Mouse (Mus musculus) midbrain, embryonic 14.5 days (tissue): ENCODE data around the gene Mok. TPM values are rescaled to one million over a fixed set of nuclear protein-coding genes. Genes with fewer than 3 reads are reported as not detected.

ENCODE experiments used
- ATAC-seq: fragments of 200-750 bp; cut with Nextera tagmentation; 2 replicates; pipeline ENCODE4 v1.8.0; 2017; ENCODE audit warnings: moderate number of reproducible peaks, moderate library complexity; ENCODE audit not compliant: low FRiP score, low TSS enrichment
- DNase-seq: peaks from one replicate; pipeline ENCODE4 v3.0.0-alpha.2; 2015
- H3K27ac ChIP-seq: fragments of 300-500 bp; sonication (generic); replicated peaks from 2 replicates; pipeline ENCODE4 v1.5.1; 2014; ENCODE audit warnings: mild to moderate bottlenecking, low read depth, low read length, moderate library complexity
- H3K27me3 ChIP-seq: fragments of 300-500 bp; sonication (generic); 2 replicates; pipeline ENCODE4 v1.6.1; 2014; ENCODE audit warnings: low read length, control low read depth, mixed read lengths; ENCODE audit not compliant: control insufficient read depth, insufficient read depth
- H3K36me3 ChIP-seq: fragments of 300-500 bp; sonication (generic); 2 replicates; pipeline ENCODE4 v1.6.1; 2014; ENCODE audit warnings: low read length, control low read depth; ENCODE audit not compliant: control insufficient read depth, insufficient read depth
- H3K4me1 ChIP-seq: fragments of 300-500 bp; sonication (generic); 2 replicates; pipeline ENCODE4 v1.6.1; 2014; ENCODE audit warnings: mild to moderate bottlenecking, antibody characterized with exemption, low read length, control low read depth; ENCODE audit not compliant: control insufficient read depth, insufficient read depth
- H3K4me2 ChIP-seq: fragments of 300-500 bp; sonication (generic); 2 replicates; pipeline ENCODE4 v1.6.1; 2014; ENCODE audit warnings: mild to moderate bottlenecking, low read length, moderate library complexity
- H3K4me3 ChIP-seq: fragments of 300-500 bp; sonication (generic); replicated peaks from 2 replicates; pipeline ENCODE4 v1.5.1; 2014; ENCODE audit warnings: low read depth, low read length
- H3K9ac ChIP-seq: fragments of 300-500 bp; sonication (generic); replicated peaks from 2 replicates; pipeline ENCODE4 v1.6.1; 2014; ENCODE audit warnings: mild to moderate bottlenecking, low read length, moderate library complexity
- H3K9me3 ChIP-seq: fragments of 300-500 bp; sonication (generic); 2 replicates; pipeline ENCODE4 v1.6.1; 2016; ENCODE audit warnings: low read length, control low read depth, mixed read lengths; ENCODE audit not compliant: control insufficient read depth
- WGBS: fragments of 180-500 bp; shearing (Covaris S2); extraction: QIAGEN DNeasy Blood & Tissue Kit; methylation state at CpG from one replicate; pipeline ENCODE4 v1.1.7; 2014; 5-methylcytosine and 5-hydroxymethylcytosine counted together
- polyA plus RNA-seq: library from polyadenylated mRNA; unstranded; fragments of >200 nt; fragmentation: Nextera tagmentation; extraction: Ambion mirVana; gene quantifications from 2 replicates; pipeline ENCODE4 v1.2.1, GENCODE M21; 2014

Mok gene
- polyA plus RNA-seq = 15.9 and 17.9 TPM in 2 replicates

- Histone ChIP-seq H3K9me3 (no peaks in the 10 kb centered on the region), H3K4me2 (peak within 1 kb of the TSS; percentile 68), H3K4me3 (peak within 1 kb of the TSS; percentile 70), H3K36me3 (no peaks in the 10 kb centered on the region), H3K9ac (peak within 1 kb of the TSS; percentile 50), H3K27me3 (peaks cover 17% of the 10 kb centered on the region; the same call in 1 of the 2 replicates), H3K4me1 (peaks cover 14% of the 10 kb centered on the region; the same call in 1 of the 2 replicates), H3K27ac (peak within 1 kb of the TSS; percentile 50; the same call in 1 of the 2 replicates)
- ATAC-seq = peak; percentile 85
- DNase-seq = peak; percentile 99
- WGBS = under 1% methylated on average over 71 of the region's 71 CpGs
Observed at GRCm38 (mm10) chr12:110840348-110841198, at the start of gene Mok. Gene Mok (minus strand): TSS chr12:110840939.

GRCm38 (mm10) chr12:110889036-110890020 lies 48.6 kb upstream of the Mok start, which contains the start of the genes Cinp and Tecpr2:
Gene Cinp (minus strand): TSS chr12:110889145.
Gene Tecpr2 (plus strand): TSS chr12:110889264.
- under 1% methylated on average over 74 of the region's 74 CpGs for whole genome bisulfite sequencing
- ATAC-seq (peak; percentile 100), DNase-seq (peak; percentile 100)
- Histone ChIP-seq H3K4me2 (peak within 1 kb of the TSS; percentile 91), H3K9me3 (no peaks in the 10 kb centered on the region), H3K4me3 (peak within 1 kb of the TSS; percentile 83), H3K36me3 (0 out of 2 replicates have a peak, but pooled peaks cover 4% of the 10 kb centered on the region), H3K27me3 (no peaks in the 10 kb centered on the region), H3K9ac (peak within 1 kb of the TSS; percentile 86), H3K27ac (peak within 1 kb of the TSS; percentile 90), H3K4me1 (peaks cover 5% of the 10 kb centered on the region; the same call in 1 of the 2 replicates)

- WGBS = 0% methylated on average over 24 of the region's 25 CpGs
- H3K27ac ChIP-seq = no peak overlapping the region
- no peaks in the 10 kb centered on the region for H3K9me3 ChIP-seq
- H3K4me2 ChIP-seq = peak overlapping the region; percentile 91
- H3K9ac ChIP-seq = peak overlapping the region; percentile 86
- no peak; the same call in 1 of the 2 replicates for ATAC-seq
- H3K27me3 ChIP-seq = no peaks in the 10 kb centered on the region
- peak overlapping the region; percentile 83 for H3K4me3 ChIP-seq
- H3K36me3 ChIP-seq = peaks cover 6% of the 10 kb centered on the region
- peaks cover 5% of the 10 kb centered on the region; the same call in 1 of the 2 replicates for H3K4me1 ChIP-seq
- DNase-seq = no peak
Observed at GRCm38 (mm10) chr12:110888606-110889005, 47.9 kb upstream of the Mok start.

GRCm38 (mm10) chr12:110888106-110888505 lies 47.4 kb upstream of the Mok start:
- Histone ChIP-seq H3K4me2 (peak overlapping the region; percentile 91), H3K27ac (no peak overlapping the region), H3K4me3 (peak overlapping the region; percentile 83), H3K9me3 (no peaks in the 10 kb centered on the region), H3K27me3 (no peaks in the 10 kb centered on the region), H3K36me3 (peaks cover 9% of the 10 kb centered on the region), H3K4me1 (peaks cover 5% of the 10 kb centered on the region; the same call in 1 of the 2 replicates), H3K9ac (peak overlapping the region; percentile 86)
- WGBS = 44% methylated on average over 12 of the region's 12 CpGs
- DNase-seq (no peak), ATAC-seq (no peak)

- DNase-seq (no peak), ATAC-seq (no peak)
- no peak overlapping the region for H3K4me2 ChIP-seq
- no peak overlapping the region for H3K4me3 ChIP-seq
- H3K9me3 ChIP-seq = no peaks in the 10 kb centered on the region
- 92% methylated on average over 2 of the region's 2 CpGs for WGBS
- H3K4me1 ChIP-seq = peaks cover 5% of the 10 kb centered on the region; the same call in 1 of the 2 replicates
- peaks cover 31% of the 10 kb centered on the region for H3K36me3 ChIP-seq
- no peak overlapping the region for H3K27ac ChIP-seq
- no peaks in the 10 kb centered on the region for H3K27me3 ChIP-seq
- no peak overlapping the region for H3K9ac ChIP-seq
Observed at GRCm38 (mm10) chr12:110885251-110885650, 44.5 kb upstream of the Mok start.

GRCm38 (mm10) chr12:110882291-110882690 lies 41.6 kb upstream of the Mok start:
- H3K4me1 ChIP-seq = no peaks in the 10 kb centered on the region
- DNase-seq = no peak
- H3K4me2 ChIP-seq = no peak overlapping the region
- no peak overlapping the region for H3K4me3 ChIP-seq
- peaks cover 56% of the 10 kb centered on the region for H3K36me3 ChIP-seq
- H3K9ac ChIP-seq = no peak overlapping the region
- no peak overlapping the region for H3K27ac ChIP-seq
- 88% methylated on average over 7 of the region's 7 CpGs for WGBS
- no peak for ATAC-seq
- H3K9me3 ChIP-seq = no peaks in the 10 kb centered on the region
- H3K27me3 ChIP-seq = no peaks in the 10 kb centered on the region

- no peaks in the 10 kb centered on the region for H3K27me3 ChIP-seq
- peaks cover 78% of the 10 kb centered on the region for H3K36me3 ChIP-seq
- DNase-seq = no peak
- WGBS = 93% methylated on average over 2 of the region's 2 CpGs
- H3K9ac ChIP-seq = no peak overlapping the region
- H3K4me3 ChIP-seq = no peak overlapping the region
- no peak overlapping the region for H3K4me2 ChIP-seq
- H3K9me3 ChIP-seq = no peaks in the 10 kb centered on the region
- no peak overlapping the region for H3K27ac ChIP-seq
- H3K4me1 ChIP-seq = no peaks in the 10 kb centered on the region
- ATAC-seq = no peak
Observed at GRCm38 (mm10) chr12:110875351-110875750, 34.6 kb upstream of the Mok start.

GRCm38 (mm10) chr12:110871247-110871646 lies 30.5 kb upstream of the Mok start:
- Histone ChIP-seq H3K4me2 (no peak overlapping the region), H3K36me3 (peaks cover 74% of the 10 kb centered on the region), H3K9ac (no peak overlapping the region), H3K27me3 (no peaks in the 10 kb centered on the region), H3K9me3 (no peaks in the 10 kb centered on the region), H3K4me1 (no peaks in the 10 kb centered on the region), H3K4me3 (no peak overlapping the region), H3K27ac (no peak overlapping the region)
- no peak for ATAC-seq
- no peak for DNase-seq
- 93% methylated on average over 5 of the region's 5 CpGs for WGBS
